Comparison of ENCODE assay signal across 8 mouse cellular contexts in genomic region chr3:89321183-89322130, GRCm38 (mm10). TPM values are rescaled to one million over a fixed set of nuclear protein-coding genes. Genes with fewer than 3 reads are reported as not detected.
A peak's percentile ranks its signal among the peaks of the same experiment; 100 is the strongest.
DNase-seq lines count a peak whose midpoint lies in the region; ATAC-seq and TF ChIP-seq lines count a peak whose summit lies in the region.

No protein-coding gene starts in this region.

- ATAC-seq in forebrain, embryonic 13.5 days, result peak; percentile 30
- ATAC-seq in limb, embryonic 11.5 days (ENCODE audit: insufficient number of reproducible peaks, low FRiP score, low TSS enrichment, low read depth), result peak; percentile 13; the same call in 1 of the 2 replicates
- peak; percentile 38 for ATAC-seq in neural tube, embryonic 13.5 days (ENCODE audit: low read depth)
- no peak for ATAC-seq in erythroid progenitor cell, adult 5-6 weeks (replicated peaks; ENCODE audit: low FRiP score, poor library complexity, severe bottlenecking)

- peak overlapping the region; percentile 79 for H3K9ac ChIP-seq in forebrain, embryonic 13.5 days
- peak overlapping the region; percentile 80 for H3K9ac ChIP-seq in limb, embryonic 11.5 days (ENCODE audit: low read length)
- peak overlapping the region; percentile 96 for H3K9ac ChIP-seq in neural tube, embryonic 13.5 days

- peak; percentile 38 for DNase-seq in adrenal gland, adult 2 months
- no peak for DNase-seq in adrenal gland, postnatal 4 days (ENCODE audit: low spot score in 2 of 2)
- DNase-seq in lung, adult 2 months, result no peak
- no peak for DNase-seq in lung, postnatal 25 days (ENCODE audit: low spot score)
- DNase-seq in limb, embryonic 11.5 days (ENCODE audit: low spot score), result peak; percentile 64

- 1% methylated on average over 64 of the region's 66 CpGs for WGBS in lung, adult 2 months
- 1% methylated on average over 65 of the region's 66 CpGs for WGBS in forebrain, embryonic 13.5 days
- WGBS in limb, embryonic 11.5 days, result under 1% methylated on average over 63 of the region's 66 CpGs
- WGBS in neural tube, embryonic 13.5 days, result under 1% methylated on average over 66 of the region's 66 CpGs

- peaks cover 13% of the 10 kb centered on the region; the same call in 1 of the 2 replicates for H3K4me1 ChIP-seq in lung, adult 2 months (ENCODE audit: control insufficient read depth, insufficient read depth, low read length)
- peaks cover 60% of the 10 kb centered on the region for H3K4me1 ChIP-seq in forebrain, embryonic 13.5 days
- H3K4me1 ChIP-seq in limb, embryonic 11.5 days (ENCODE audit: control insufficient read depth, insufficient read depth, low read length), result peaks cover 43% of the 10 kb centered on the region
- peaks cover 65% of the 10 kb centered on the region for H3K4me1 ChIP-seq in neural tube, embryonic 13.5 days (replicated peaks)

- no peak for TF ChIP-seq CTCF in lung, adult 2 months (IDR thresholded peaks at IDR 0.05; ENCODE audit: insufficient read depth, low read length)

- H3K27me3 ChIP-seq in forebrain, embryonic 13.5 days, result peaks cover 56% of the 10 kb centered on the region
- peaks cover 32% of the 10 kb centered on the region for H3K27me3 ChIP-seq in limb, embryonic 11.5 days (ENCODE audit: control insufficient read depth, insufficient read depth, low read length)
- H3K27me3 ChIP-seq in neural tube, embryonic 13.5 days, result peaks cover 15% of the 10 kb centered on the region

- peak overlapping the region; percentile 6 for H3K4me3 ChIP-seq in lung, adult 2 months (replicated peaks; ENCODE audit: extremely low read depth, low read depth, low read length)
- peak overlapping the region; percentile 66 for H3K4me3 ChIP-seq in forebrain, embryonic 13.5 days
- peak overlapping the region; percentile 70 for H3K4me3 ChIP-seq in limb, embryonic 11.5 days (ENCODE audit: low read depth, low read length)
- peak overlapping the region; percentile 76 for H3K4me3 ChIP-seq in neural tube, embryonic 13.5 days

- peak overlapping the region; percentile 65 for H3K27ac ChIP-seq in forebrain, embryonic 13.5 days
- no peak overlapping the region; the same call in 1 of the 2 replicates for H3K27ac ChIP-seq in limb, embryonic 11.5 days (replicated peaks; ENCODE audit: low read depth, low read length)
- peak overlapping the region; percentile 97 for H3K27ac ChIP-seq in neural tube, embryonic 13.5 days (replicated peaks)

- H3K4me2 ChIP-seq in forebrain, embryonic 13.5 days, result peak overlapping the region; percentile 91
- peak overlapping the region; percentile 98 for H3K4me2 ChIP-seq in limb, embryonic 11.5 days (ENCODE audit: low read depth, severe bottlenecking)
- H3K4me2 ChIP-seq in neural tube, embryonic 13.5 days, result peak overlapping the region; percentile 83

- TF ChIP-seq POLR2A in lung, adult 2 months (IDR thresholded peaks at IDR 0.05; ENCODE audit: borderline replicate concordance, extremely low read depth, low read depth, low read length), result no peak

- H3K36me3 ChIP-seq in forebrain, embryonic 13.5 days (ENCODE audit: poor library complexity, severe bottlenecking), result no peaks in the 10 kb centered on the region
- no peaks in the 10 kb centered on the region for H3K36me3 ChIP-seq in limb, embryonic 11.5 days (ENCODE audit: control insufficient read depth, insufficient read depth, low read length)
- no peaks in the 10 kb centered on the region for H3K36me3 ChIP-seq in neural tube, embryonic 13.5 days

- H3K9me3 ChIP-seq in forebrain, embryonic 13.5 days (replicated peaks), result no peaks in the 10 kb centered on the region
- H3K9me3 ChIP-seq in limb, embryonic 11.5 days (ENCODE audit: control insufficient read depth, low read length), result no peaks in the 10 kb centered on the region
- no peaks in the 10 kb centered on the region for H3K9me3 ChIP-seq in neural tube, embryonic 13.5 days

RNA-seq across cellular contexts. Expression of gene Efna3, which starts 1.3 kb away (rescaled TPM):
- under 1 TPM; 0.26 to 0.55 TPM for total RNA-seq in adrenal gland, adult 2 months (2021)
- polyA plus RNA-seq in adrenal gland, adult 2 months (2012; rRNA removed), result 0.21 and 1.0 TPM in 2 replicates
- 1 to 10 TPM in 1 of 2 experiments, under 1 TPM in 1; 0.84 to 1.6 TPM for total RNA-seq in adrenal gland, postnatal 4 days (2021)
- 4.1 and 20.3 TPM in 2 replicates for polyA plus RNA-seq in lung, adult 2 months (2012; rRNA removed)
- 18.7 and 23.4 TPM in 2 replicates for polyA plus RNA-seq in forebrain, embryonic 13.5 days (2015; fragmentation: Nextera tagmentation; extraction: Ambion mirVana)
- 13.9 and 19.3 TPM in 2 replicates for polyA plus RNA-seq in limb, embryonic 11.5 days (2014; fragmentation: Nextera tagmentation; extraction: Ambion mirVana)
- polyA plus RNA-seq in neural tube, embryonic 13.5 days (2015; fragmentation: Nextera tagmentation; extraction: Ambion mirVana), result 87.4 and 90.1 TPM in 2 replicates
- not detected in 2 replicates for total RNA-seq in erythroid progenitor cell, adult 5-6 weeks (2015; ENCODE audit: low replicate concordance)
- not detected in 2 replicates for total RNA-seq in erythroid progenitor cell, adult 5-6 weeks (2017; ENCODE audit: low replicate concordance)

RNA-seq across cellular contexts. Expression of gene Efna4, which starts 16.4 kb away (rescaled TPM):
- 1 to 10 TPM in 1 of 2 experiments, under 1 TPM in 1; 0.63 to 1.9 TPM for total RNA-seq in adrenal gland, adult 2 months (2021)
- polyA plus RNA-seq in adrenal gland, adult 2 months (2012; rRNA removed), result 1.8 and 3.5 TPM in 2 replicates
- total RNA-seq in adrenal gland, postnatal 4 days (2021), result 1 to 10 TPM; 3.3 to 6.1 TPM
- 7.3 and 9.3 TPM in 2 replicates for polyA plus RNA-seq in lung, adult 2 months (2012; rRNA removed)
- 16.0 and 16.3 TPM in 2 replicates for polyA plus RNA-seq in forebrain, embryonic 13.5 days (2015; fragmentation: Nextera tagmentation; extraction: Ambion mirVana)
- 46.9 and 48.9 TPM in 2 replicates for polyA plus RNA-seq in limb, embryonic 11.5 days (2014; fragmentation: Nextera tagmentation; extraction: Ambion mirVana)
- polyA plus RNA-seq in neural tube, embryonic 13.5 days (2015; fragmentation: Nextera tagmentation; extraction: Ambion mirVana), result 8.5 and 10.7 TPM in 2 replicates
- not detected in 2 replicates for total RNA-seq in erythroid progenitor cell, adult 5-6 weeks (2015; ENCODE audit: low replicate concordance)
- total RNA-seq in erythroid progenitor cell, adult 5-6 weeks (2017; ENCODE audit: low replicate concordance), result not detected in 2 replicates

RNA-seq across cellular contexts. Expression of gene Adam15, which starts 28.3 kb away (rescaled TPM):
- 10 to 100 TPM; 56.1 to 87.5 TPM for total RNA-seq in adrenal gland, adult 2 months (2021)
- 142 and 182 TPM in 2 replicates for polyA plus RNA-seq in adrenal gland, adult 2 months (2012; rRNA removed)
- 10 to 100 TPM; 60.7 to 74.6 TPM for total RNA-seq in adrenal gland, postnatal 4 days (2021)
- polyA plus RNA-seq in lung, adult 2 months (2012; rRNA removed), result 190 and 225 TPM in 2 replicates
- polyA plus RNA-seq in forebrain, embryonic 13.5 days (2015; fragmentation: Nextera tagmentation; extraction: Ambion mirVana), result 24.1 and 27.5 TPM in 2 replicates
- 17.8 and 21.0 TPM in 2 replicates for polyA plus RNA-seq in limb, embryonic 11.5 days (2014; fragmentation: Nextera tagmentation; extraction: Ambion mirVana)
- 48.8 and 54.0 TPM in 2 replicates for polyA plus RNA-seq in neural tube, embryonic 13.5 days (2015; fragmentation: Nextera tagmentation; extraction: Ambion mirVana)
- 6.5 and 13.8 TPM in 2 replicates for total RNA-seq in erythroid progenitor cell, adult 5-6 weeks (2015; ENCODE audit: low replicate concordance)
- total RNA-seq in erythroid progenitor cell, adult 5-6 weeks (2017; ENCODE audit: low replicate concordance), result 0.77 and 3.5 TPM in 2 replicates

RNA-seq across cellular contexts. Expression of gene Dcst2, which starts 40.3 kb away (rescaled TPM):
- total RNA-seq in adrenal gland, adult 2 months (2021), result 1 to 10 TPM in 1 of 2 experiments, under 1 TPM in 1; 0.40 to 1.3 TPM
- polyA plus RNA-seq in adrenal gland, adult 2 months (2012; rRNA removed), result 0.61 and 1.2 TPM in 2 replicates
- total RNA-seq in adrenal gland, postnatal 4 days (2021), result under 1 TPM; 0.25 to 0.48 TPM
- 0.28 and 0.31 TPM in 2 replicates for polyA plus RNA-seq in lung, adult 2 months (2012; rRNA removed)
- 0.06 and 0.13 TPM in 2 replicates for polyA plus RNA-seq in forebrain, embryonic 13.5 days (2015; fragmentation: Nextera tagmentation; extraction: Ambion mirVana)
- polyA plus RNA-seq in limb, embryonic 11.5 days (2014; fragmentation: Nextera tagmentation; extraction: Ambion mirVana), result 0.23 and 0.28 TPM in 2 replicates
- polyA plus RNA-seq in neural tube, embryonic 13.5 days (2015; fragmentation: Nextera tagmentation; extraction: Ambion mirVana), result 0.17 TPM in 1 of 2 replicates, not detected in the other
- total RNA-seq in erythroid progenitor cell, adult 5-6 weeks (2015; ENCODE audit: low replicate concordance), result not detected in 2 replicates
- not detected in 2 replicates for total RNA-seq in erythroid progenitor cell, adult 5-6 weeks (2017; ENCODE audit: low replicate concordance)

RNA-seq across cellular contexts. Expression of gene Efna1, which starts 40.5 kb away (rescaled TPM):
- 10 to 100 TPM in 1 of 2 experiments, 1 to 10 TPM in 1; 8.0 to 16.6 TPM for total RNA-seq in adrenal gland, adult 2 months (2021)
- 17.5 and 24.0 TPM in 2 replicates for polyA plus RNA-seq in adrenal gland, adult 2 months (2012; rRNA removed)
- total RNA-seq in adrenal gland, postnatal 4 days (2021), result 10 to 100 TPM; 32.1 to 35.2 TPM
- 132 and 134 TPM in 2 replicates for polyA plus RNA-seq in lung, adult 2 months (2012; rRNA removed)
- 9.5 and 10.9 TPM in 2 replicates for polyA plus RNA-seq in forebrain, embryonic 13.5 days (2015; fragmentation: Nextera tagmentation; extraction: Ambion mirVana)
- 42.4 and 47.7 TPM in 2 replicates for polyA plus RNA-seq in limb, embryonic 11.5 days (2014; fragmentation: Nextera tagmentation; extraction: Ambion mirVana)
- 12.5 and 14.5 TPM in 2 replicates for polyA plus RNA-seq in neural tube, embryonic 13.5 days (2015; fragmentation: Nextera tagmentation; extraction: Ambion mirVana)
- total RNA-seq in erythroid progenitor cell, adult 5-6 weeks (2015; ENCODE audit: low replicate concordance), result not detected in 2 replicates
- not detected in 2 replicates for total RNA-seq in erythroid progenitor cell, adult 5-6 weeks (2017; ENCODE audit: low replicate concordance)

Comparison
In these comparisons a context has a peak if more than half of its experiments do, and no peak if none do; other contexts are left out.
1. DNase-seq: peak in adrenal gland, adult 2 months (single experiment) and limb, embryonic 11.5 days (single experiment); none in adrenal gland, postnatal 4 days (0 of 2), lung, adult 2 months (single experiment) and lung, postnatal 25 days (single experiment).
2. H3K4me3 ChIP-seq: peak in every context shown above with its lines; median percentile 76 in neural tube, embryonic 13.5 days; 70 in limb, embryonic 11.5 days; 66 in forebrain, embryonic 13.5 days; 6 in lung, adult 2 months.
3. Peak in every context shown above with its lines, with median percentiles within 50 percentile points of each other: H3K4me2 ChIP-seq and H3K9ac ChIP-seq.